Mouse (Mus musculus) limb, embryonic 13.5 days (tissue): ENCODE measurements around the gene Slc12a1. TPM values are rescaled to one million over a fixed set of nuclear protein-coding genes. Genes with fewer than 3 reads are reported as not detected.
A peak's percentile ranks its signal among the peaks of the same experiment; 100 is the strongest.

Source experiments
- ATAC-seq: fragments of 200-750 bp; cut with Nextera tagmentation; 2 replicates; pipeline ENCODE4 v1.8.0; 2017; ENCODE audit warnings: low read depth, moderate number of reproducible peaks, moderate TSS enrichment; ENCODE audit not compliant: low FRiP score
- H3K27ac ChIP-seq: fragments of 300-500 bp; sonication (generic); 2 replicates; pipeline ENCODE4 v1.5.1; 2015; ENCODE audit warnings: inconsistent platforms, mild to moderate bottlenecking, moderate library complexity
- H3K27me3 ChIP-seq: fragments of 300-500 bp; sonication (generic); 2 replicates; pipeline ENCODE4 v1.6.1; 2015; ENCODE audit warnings: mild to moderate bottlenecking, inconsistent platforms
- H3K36me3 ChIP-seq: fragments of 300-500 bp; sonication (generic); 2 replicates; pipeline ENCODE4 v1.6.1; 2015; ENCODE audit warnings: inconsistent platforms, mild to moderate bottlenecking, moderate library complexity
- H3K4me1 ChIP-seq: fragments of 300-500 bp; sonication (generic); 2 replicates; pipeline ENCODE4 v1.6.1; 2015; ENCODE audit warnings: inconsistent platforms
- H3K4me2 ChIP-seq: fragments of 300-500 bp; sonication (generic); replicated peaks from 2 replicates; pipeline ENCODE4 v1.6.1; 2015; ENCODE audit warnings: inconsistent platforms, mild to moderate bottlenecking, moderate library complexity
- H3K4me3 ChIP-seq: fragments of 300-500 bp; sonication (generic); 2 replicates; pipeline ENCODE4 v1.5.1; 2015; ENCODE audit warnings: moderate library complexity, mild to moderate bottlenecking, inconsistent platforms
- H3K9ac ChIP-seq: fragments of 300-500 bp; sonication (generic); 2 replicates; pipeline ENCODE4 v1.6.1; 2015; ENCODE audit warnings: mild to moderate bottlenecking, inconsistent platforms
- H3K9me3 ChIP-seq: fragments of 300-500 bp; sonication (generic); 2 replicates; pipeline ENCODE4 v1.6.1; 2016; ENCODE audit warnings: inconsistent platforms
- WGBS: fragments of 180-500 bp; shearing (Covaris S2); methylation state at CpG from one replicate; pipeline ENCODE4 v1.1.7; 2015; 5-methylcytosine and 5-hydroxymethylcytosine counted together
- polyA plus RNA-seq: library from polyadenylated mRNA; unstranded; fragments of >200 nt; fragmentation: Nextera tagmentation; extraction: Ambion mirVana; gene quantifications from 2 replicates; pipeline ENCODE4 v1.2.1, GENCODE M21; 2015

Gene Slc12a1
- polyA plus RNA-seq, 1 experiment from 2014 or later: not detected

DNA sequence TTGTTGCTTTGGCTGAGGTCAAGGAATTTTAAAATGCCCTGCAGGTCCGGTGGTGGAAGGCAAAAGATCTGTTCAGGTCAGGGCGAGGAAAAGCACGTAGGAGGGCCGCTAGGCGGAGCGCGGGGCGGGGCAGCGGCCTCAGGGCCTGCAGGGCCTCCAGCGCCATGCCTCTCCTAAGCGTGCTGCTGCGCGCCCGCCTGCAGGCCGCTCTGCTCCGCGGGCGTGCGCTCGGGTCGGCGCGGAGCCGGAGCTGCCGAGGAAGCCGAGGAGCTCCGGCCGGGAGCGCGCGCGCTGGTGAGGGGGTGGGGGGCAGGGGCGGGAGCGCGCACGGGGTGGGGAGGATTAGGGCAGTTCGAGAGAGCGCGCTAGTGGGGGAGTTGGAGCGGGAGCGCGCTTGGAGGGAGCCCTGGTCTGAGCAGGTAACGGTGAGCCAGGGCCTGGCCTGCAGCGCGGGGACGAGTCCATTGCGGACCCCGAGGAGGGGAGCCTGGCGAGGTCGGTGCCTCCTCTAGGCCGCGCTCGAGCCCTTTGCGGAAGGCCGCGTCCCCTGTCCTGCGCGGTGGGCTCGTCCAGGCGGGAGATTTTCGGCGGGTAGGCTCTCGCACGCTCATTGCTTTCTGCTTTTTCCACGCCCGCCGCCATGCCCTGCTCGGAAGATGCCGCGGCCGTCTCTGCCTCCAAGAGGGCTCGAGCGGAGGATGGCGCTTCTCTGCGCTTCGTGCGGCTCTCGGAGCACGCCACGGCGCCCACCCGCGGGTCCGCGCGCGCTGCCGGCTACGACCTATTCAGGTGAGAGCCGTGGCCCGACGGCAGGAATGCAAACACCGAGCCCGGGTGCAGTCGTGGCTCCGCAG, 95.0 kb downstream of the Slc12a1 start, which contains the start of gene Dut:
Gene Dut (plus strand): TSS at position 83 of the 854 bp plus-strand sequence.
- peak within 1 kb of the TSS; percentile 97 for H3K27ac ChIP-seq
- H3K36me3 ChIP-seq: peaks cover 27% of the 10 kb centered on the region
- peak within 1 kb of the TSS; percentile 77 for H3K4me2 ChIP-seq
- H3K4me1 ChIP-seq: peaks cover 29% of the 10 kb centered on the region
- under 1% methylated on average over 95 of the region's 96 CpGs for WGBS
- ATAC-seq: peak; percentile 100
- H3K4me3 ChIP-seq: peak within 1 kb of the TSS; percentile 73
- peak within 1 kb of the TSS; percentile 92 for H3K9ac ChIP-seq
- H3K27me3 ChIP-seq: no peaks in the 10 kb centered on the region
- H3K9me3 ChIP-seq: no peaks in the 10 kb centered on the region

- H3K9me3 ChIP-seq: no peaks in the 10 kb centered on the region
- H3K27ac ChIP-seq: peak overlapping the region; percentile 97
- no peaks in the 10 kb centered on the region for H3K27me3 ChIP-seq
- peaks cover 29% of the 10 kb centered on the region for H3K4me1 ChIP-seq
- H3K9ac ChIP-seq: peak overlapping the region; percentile 92
- H3K4me2 ChIP-seq: peak overlapping the region; percentile 77
- peaks cover 32% of the 10 kb centered on the region for H3K36me3 ChIP-seq
- H3K4me3 ChIP-seq: peak overlapping the region; percentile 73
- ATAC-seq: no peak; the same call in 1 of the 2 replicates
- 0% methylated on average over 9 of the region's 9 CpGs for WGBS
These were observed 95.6 kb downstream of the Slc12a1 start for GRCm38 (mm10) chr2:125247962-125248235.

- ATAC-seq: no peak
- H3K36me3 ChIP-seq: peaks cover 35% of the 10 kb centered on the region
- peaks cover 29% of the 10 kb centered on the region for H3K4me1 ChIP-seq
- no peaks in the 10 kb centered on the region for H3K9me3 ChIP-seq
- H3K9ac ChIP-seq: peak overlapping the region; percentile 92
- H3K27me3 ChIP-seq: no peaks in the 10 kb centered on the region
- peak overlapping the region; percentile 77 for H3K4me2 ChIP-seq
- H3K4me3 ChIP-seq: peak overlapping the region; percentile 73
- WGBS: 2% methylated on average over 8 of the region's 8 CpGs
- H3K27ac ChIP-seq: peak overlapping the region; percentile 97
These were observed 96.0 kb downstream of the Slc12a1 start for GRCm38 (mm10) chr2:125248256-125248655.

GRCm38 (mm10) chr2:125249339-125249738, 97.0 kb downstream of the Slc12a1 start:
- H3K9me3 ChIP-seq: no peaks in the 10 kb centered on the region
- peak overlapping the region; percentile 92 for H3K9ac ChIP-seq

DNA sequence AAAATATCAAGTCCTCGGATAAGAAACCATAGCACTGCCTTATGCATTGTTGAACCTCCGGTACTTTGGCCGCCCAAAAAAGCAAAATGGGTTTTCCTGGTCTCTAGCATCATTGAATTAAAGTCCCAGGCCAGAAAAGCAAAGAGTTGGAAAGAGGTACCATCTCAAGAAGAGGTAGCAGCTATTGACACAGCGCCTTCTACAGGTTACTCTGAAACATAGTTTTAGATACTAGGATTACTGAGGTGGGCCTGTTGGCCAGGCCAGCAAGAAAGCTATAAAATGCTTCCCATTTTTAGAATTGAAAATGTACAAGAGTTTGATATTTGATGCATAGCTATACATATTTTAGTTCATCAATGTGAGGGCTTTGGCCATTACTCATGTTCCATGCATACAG, 97.6 kb downstream of the Slc12a1 start:
- Histone ChIP-seq H3K4me3 (no peak overlapping the region), H3K9ac (no peak overlapping the region), H3K9me3 (no peaks in the 10 kb centered on the region), H3K27ac (no peak overlapping the region), H3K4me2 (peak overlapping the region; percentile 77), H3K4me1 (peaks cover 29% of the 10 kb centered on the region), H3K36me3 (peaks cover 51% of the 10 kb centered on the region), H3K27me3 (no peaks in the 10 kb centered on the region)
- no peak for ATAC-seq
- 92% methylated on average over 4 of the region's 4 CpGs for WGBS

More at GRCm38 (mm10) chr2:125249339-125249738, 97.0 kb downstream of the Slc12a1 start:
- ATAC-seq: no peak
- 90% methylated on average over 4 of the region's 4 CpGs for WGBS
- no peaks in the 10 kb centered on the region for H3K27me3 ChIP-seq
- H3K36me3 ChIP-seq: peaks cover 46% of the 10 kb centered on the region
- H3K4me2 ChIP-seq: peak overlapping the region; percentile 77
- H3K4me1 ChIP-seq: peaks cover 29% of the 10 kb centered on the region
- H3K4me3 ChIP-seq: peak overlapping the region; percentile 73
- H3K27ac ChIP-seq: no peak overlapping the region

- H3K36me3 ChIP-seq: peaks cover 68% of the 10 kb centered on the region
- no peaks in the 10 kb centered on the region for H3K27me3 ChIP-seq
- no peak for ATAC-seq
- H3K9ac ChIP-seq: no peak overlapping the region
- H3K9me3 ChIP-seq: no peaks in the 10 kb centered on the region
- no peak overlapping the region for H3K27ac ChIP-seq
- WGBS: 86% methylated on average over 4 of the region's 4 CpGs
- H3K4me2 ChIP-seq: no peak overlapping the region
- H3K4me3 ChIP-seq: no peak overlapping the region
- peaks cover 22% of the 10 kb centered on the region for H3K4me1 ChIP-seq
These were observed 99.5 kb downstream of the Slc12a1 start for GRCm38 (mm10) chr2:125251781-125252180.

DNA sequence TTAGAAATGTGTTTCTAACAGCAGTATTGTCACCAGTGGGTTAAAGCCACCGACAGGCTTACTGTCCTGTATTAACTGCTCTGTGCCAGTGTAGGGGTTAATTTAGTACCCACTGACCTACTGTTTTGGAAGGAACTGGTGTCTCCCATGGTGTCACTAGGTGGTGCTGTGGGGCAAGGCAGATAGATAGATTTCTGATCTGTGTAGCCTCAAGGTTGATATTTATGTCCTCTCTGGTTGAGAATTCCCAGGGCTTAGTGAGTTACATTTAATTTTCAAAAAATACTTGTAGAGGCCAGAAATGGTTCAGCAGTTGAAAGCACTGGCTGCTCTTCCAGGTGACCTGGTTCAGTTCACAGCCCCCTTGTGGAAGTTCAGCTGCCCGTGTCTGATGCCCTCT, 100.0 kb downstream of the Slc12a1 start:
- Histone ChIP-seq H3K4me2 (no peak overlapping the region), H3K27me3 (no peaks in the 10 kb centered on the region), H3K4me3 (no peak overlapping the region), H3K9me3 (no peaks in the 10 kb centered on the region), H3K9ac (no peak overlapping the region), H3K36me3 (peaks cover 73% of the 10 kb centered on the region), H3K27ac (no peak overlapping the region), H3K4me1 (peaks cover 22% of the 10 kb centered on the region)
- no peak for ATAC-seq
- WGBS: 59% methylated on average over 2 of the region's 2 CpGs

- Histone ChIP-seq H3K36me3 (peaks cover 85% of the 10 kb centered on the region), H3K27me3 (no peaks in the 10 kb centered on the region), H3K4me1 (peaks cover 17% of the 10 kb centered on the region), H3K27ac (no peak overlapping the region), H3K9ac (no peak overlapping the region), H3K4me3 (no peak overlapping the region), H3K4me2 (no peak overlapping the region), H3K9me3 (no peaks in the 10 kb centered on the region)
- ATAC-seq: no peak
- 91% methylated on average over 6 of the region's 6 CpGs for WGBS
These were observed 101.4 kb downstream of the Slc12a1 start for GRCm38 (mm10) chr2:125253699-125254098.

DNA sequence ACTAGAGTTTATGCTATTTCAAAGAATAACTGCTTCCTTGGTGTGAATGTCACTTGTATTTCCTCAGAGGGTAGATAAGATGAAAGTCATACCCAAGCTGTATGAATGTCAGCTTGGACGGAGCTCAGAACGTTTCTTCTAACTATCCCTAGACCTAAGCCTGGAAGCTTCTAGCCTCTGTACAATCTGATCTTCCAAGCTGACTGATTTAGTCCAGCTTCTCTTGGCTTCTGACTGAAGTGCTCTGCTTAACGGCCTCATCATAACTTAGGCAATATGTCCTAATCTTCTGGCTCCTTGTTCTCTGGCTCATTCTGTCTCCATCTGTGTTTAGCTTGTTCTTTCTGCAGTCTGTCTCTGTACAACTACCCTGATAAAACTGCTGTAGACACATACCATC, 102.3 kb downstream of the Slc12a1 start:
- Histone ChIP-seq H3K9ac (no peak overlapping the region), H3K4me3 (no peak overlapping the region), H3K27me3 (no peaks in the 10 kb centered on the region), H3K36me3 (peaks cover 86% of the 10 kb centered on the region), H3K4me1 (peaks cover 8% of the 10 kb centered on the region; the same call in 1 of the 2 replicates), H3K4me2 (no peak overlapping the region), H3K9me3 (no peaks in the 10 kb centered on the region), H3K27ac (no peak overlapping the region)
- no peak for ATAC-seq
- WGBS: 94% methylated on average over 3 of the region's 3 CpGs

GRCm38 (mm10) chr2:125255886-125256285, 103.6 kb downstream of the Slc12a1 start:
- Histone ChIP-seq H3K27ac (no peak overlapping the region), H3K4me3 (no peak overlapping the region), H3K4me2 (no peak overlapping the region), H3K9me3 (no peaks in the 10 kb centered on the region), H3K4me1 (no peaks in the 10 kb centered on the region), H3K9ac (no peak overlapping the region), H3K27me3 (no peaks in the 10 kb centered on the region), H3K36me3 (peaks cover 75% of the 10 kb centered on the region)
- no peak for ATAC-seq
- 69% methylated on average over 3 of the region's 3 CpGs for WGBS

DNA sequence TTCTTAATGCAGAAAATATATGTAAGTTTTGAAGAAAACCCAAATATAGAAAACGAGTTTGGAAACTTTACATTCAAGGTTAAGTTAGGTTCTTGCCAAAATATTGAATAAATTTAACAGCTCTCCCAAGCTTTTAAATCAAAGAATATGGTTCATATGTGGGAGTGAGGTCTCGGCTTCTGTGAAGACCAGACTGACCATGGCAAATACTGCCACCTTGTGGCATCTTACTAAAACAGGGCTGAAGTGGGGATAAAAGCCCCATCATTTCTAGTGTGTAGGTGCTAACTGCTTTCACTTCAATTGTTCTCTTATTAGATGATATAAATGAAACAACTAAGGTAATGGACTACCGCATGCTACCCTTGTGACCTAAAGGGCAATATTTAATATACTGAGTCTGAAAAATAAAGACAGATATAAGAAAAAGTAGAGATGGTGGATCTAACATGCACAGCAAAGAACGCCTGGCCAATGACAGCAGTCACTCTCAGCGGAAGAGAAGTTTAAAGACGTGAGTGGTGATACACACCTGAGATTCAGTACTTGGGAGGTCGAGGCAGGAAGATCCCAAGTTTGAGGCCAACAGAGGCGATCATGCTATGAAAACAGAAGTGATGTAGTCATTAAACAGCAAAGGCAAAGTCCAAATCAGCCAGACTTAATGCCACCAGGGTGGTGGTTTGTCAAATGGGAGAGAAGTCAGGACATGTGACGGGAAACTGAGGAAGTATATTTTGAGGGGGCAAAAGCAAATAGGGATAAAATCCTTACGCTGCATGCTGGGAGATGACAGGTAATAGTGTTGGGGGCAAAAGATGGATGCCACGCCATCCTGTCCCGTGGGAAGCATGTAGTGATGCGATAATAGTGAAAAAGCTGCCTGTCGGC, 107.2 kb downstream of the Slc12a1 start:
- no peak for ATAC-seq
- no peaks in the 10 kb centered on the region for H3K9me3 ChIP-seq
- peaks cover 41% of the 10 kb centered on the region for H3K36me3 ChIP-seq
- H3K4me2 ChIP-seq: no peak overlapping the region
- 81% methylated on average over 14 of the region's 14 CpGs for WGBS
- no peak overlapping the region for H3K9ac ChIP-seq
- no peak overlapping the region for H3K4me3 ChIP-seq
- H3K27ac ChIP-seq: no peak overlapping the region
- 0 out of 2 replicates have a peak, but pooled peaks cover 9% of the 10 kb centered on the region for H3K4me1 ChIP-seq
- H3K27me3 ChIP-seq: no peaks in the 10 kb centered on the region

DNA sequence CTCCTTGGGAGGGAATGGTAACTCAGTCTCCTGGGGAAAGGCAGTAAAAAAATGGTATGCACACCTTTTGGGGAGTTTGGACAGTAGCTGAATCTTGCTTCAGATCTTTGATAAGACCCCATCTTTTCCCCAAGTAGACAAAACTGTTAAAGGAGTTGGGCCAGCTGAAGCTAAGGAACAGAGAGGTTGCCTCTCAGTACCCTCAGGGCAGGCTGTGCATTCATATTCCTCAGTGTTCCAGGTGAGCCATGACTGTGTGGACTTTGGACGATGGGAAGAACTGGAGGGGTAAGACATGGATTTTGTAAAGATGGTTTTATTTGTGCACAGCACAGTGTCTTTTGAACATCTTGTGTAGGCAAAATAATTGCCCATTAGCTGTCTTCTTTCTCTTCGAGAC, 108.0 kb downstream of the Slc12a1 start:
- no peak overlapping the region for H3K4me2 ChIP-seq
- H3K27me3 ChIP-seq: no peaks in the 10 kb centered on the region
- no peak overlapping the region for H3K27ac ChIP-seq
- no peak overlapping the region for H3K9ac ChIP-seq
- WGBS: 84% methylated on average over 2 of the region's 2 CpGs
- peaks cover 34% of the 10 kb centered on the region for H3K36me3 ChIP-seq
- ATAC-seq: no peak
- H3K4me3 ChIP-seq: no peak overlapping the region
- no peaks in the 10 kb centered on the region for H3K9me3 ChIP-seq
- H3K4me1 ChIP-seq: 0 out of 2 replicates have a peak, but pooled peaks cover 9% of the 10 kb centered on the region
